Mouse (Mus musculus): Measurements from ENCODE around the gene Matn3. TPM values are rescaled to one million over a fixed set of nuclear protein-coding genes. Genes with fewer than 3 reads are reported as not detected.

The Matn3 gene
- 0.08 TPM in 2 replicates for polyA plus RNA-seq (2012; rRNA removed)

DNA sequence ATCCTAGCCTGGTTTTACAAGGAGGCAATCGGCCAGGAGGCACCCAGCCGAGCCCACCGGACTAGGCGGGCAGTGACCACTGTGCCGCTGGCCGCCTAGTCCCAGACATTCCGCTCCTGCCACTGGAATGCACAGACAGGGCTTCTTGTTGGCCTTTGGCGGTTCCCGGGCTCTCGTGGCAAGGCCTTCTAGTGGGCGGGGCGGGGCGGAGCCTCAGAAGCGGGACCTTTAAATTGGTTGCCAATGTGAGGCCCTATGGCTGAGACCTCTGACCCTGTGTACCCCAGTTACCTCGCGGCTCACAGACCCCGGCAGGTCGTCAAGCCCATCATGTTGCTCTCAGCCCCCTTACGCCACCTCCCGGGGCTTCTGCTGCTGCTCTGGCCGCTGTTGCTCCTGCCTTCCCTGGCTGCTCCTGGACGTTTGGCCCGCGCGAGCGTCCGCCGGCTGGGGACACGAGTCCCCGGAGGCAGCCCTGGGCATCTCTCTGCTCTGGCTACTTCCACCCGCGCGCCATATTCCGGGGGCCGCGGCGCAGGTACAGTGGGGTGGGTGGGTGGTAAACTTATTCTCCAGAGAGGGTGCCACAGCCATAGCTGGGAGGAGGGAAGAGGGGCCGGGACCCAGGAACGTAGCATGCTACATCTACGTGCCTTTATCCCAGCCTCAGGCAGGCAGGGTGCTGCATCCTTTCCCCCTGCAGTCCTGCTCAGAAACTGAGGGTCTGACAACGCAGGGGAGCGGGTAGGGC lies at the start of gene Matn3:
Gene Matn3 (plus strand): TSS at position 216 of the 751 bp plus-strand sequence.
- no peak for DNase-seq (ENCODE audit: extremely low spot score in 1 of 2, low spot score in 1 of 2)

DNA sequence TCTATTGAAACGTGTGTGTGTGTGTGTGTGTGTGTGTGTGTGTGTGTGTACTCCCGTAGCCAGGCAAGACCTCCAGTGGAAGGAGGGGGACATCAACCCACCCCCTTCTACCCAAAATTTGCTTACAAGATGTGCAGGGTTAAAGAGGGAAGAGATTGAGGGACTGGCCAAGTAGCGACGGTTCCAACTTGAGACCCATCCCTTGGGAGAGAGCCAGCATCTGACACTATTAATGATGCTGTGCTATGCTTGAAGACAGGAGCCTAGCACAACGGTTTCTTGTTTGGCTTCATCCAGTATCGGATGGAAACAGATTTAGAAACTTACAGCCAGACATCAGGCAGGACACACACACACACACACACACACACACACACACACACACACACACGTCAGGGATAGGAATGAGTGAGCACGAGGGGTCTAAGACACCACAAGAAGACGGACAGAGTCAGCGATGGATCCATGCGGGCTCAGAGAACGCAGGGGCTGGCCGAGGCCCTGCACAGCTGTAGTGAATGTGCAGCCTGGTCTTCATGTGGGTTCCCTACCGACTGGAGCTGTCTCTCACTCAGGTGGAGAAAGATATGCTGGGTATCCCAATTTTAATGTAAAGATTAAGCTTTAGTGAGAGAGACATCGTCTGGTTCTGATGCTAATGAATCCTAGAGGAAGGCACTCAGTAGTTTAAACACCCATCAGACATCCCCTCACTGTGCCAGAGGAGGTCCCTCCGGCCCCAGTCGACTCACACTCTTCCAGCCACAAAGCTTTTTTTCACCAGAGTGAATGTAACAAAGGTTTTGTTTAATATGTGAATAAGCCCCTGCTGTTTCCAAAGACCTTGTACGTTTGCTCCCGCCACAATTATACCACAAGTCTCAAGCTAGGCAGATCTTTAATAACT lies 48.6 kb upstream of the Matn3 start:
- DNase-seq (ENCODE audit: extremely low spot score in 1 of 2, low spot score in 1 of 2): no peak

DNA sequence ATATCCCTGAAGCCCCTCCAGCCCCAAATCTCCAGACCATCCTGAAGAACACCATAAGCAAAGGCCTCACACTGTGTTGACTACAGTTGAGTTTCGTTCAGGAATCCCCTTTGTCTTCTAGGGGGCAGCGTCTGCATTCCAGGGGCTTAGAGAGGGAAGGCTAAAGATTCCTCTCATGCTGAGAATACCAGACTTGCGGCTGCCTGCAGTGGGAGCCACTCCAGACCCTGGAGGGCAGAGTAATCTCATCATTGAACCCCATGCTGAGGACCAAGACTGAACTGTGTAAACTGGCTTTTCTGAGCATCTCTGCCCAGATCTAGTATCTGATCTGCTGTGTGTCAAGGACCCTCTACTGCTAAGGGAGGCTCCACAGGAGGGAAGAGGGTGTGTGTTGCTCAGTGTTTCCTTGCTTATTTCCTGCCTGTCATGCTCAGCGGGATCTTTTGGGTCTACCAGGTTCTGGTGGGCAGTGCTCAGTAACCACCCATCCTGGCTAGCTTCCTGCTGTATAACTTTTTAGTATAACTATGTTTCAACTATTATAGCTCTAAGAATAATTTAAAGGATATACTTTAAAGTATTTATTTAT lies 47.5 kb upstream of the Matn3 start:
- DNase-seq (ENCODE audit: extremely low spot score in 1 of 2, low spot score in 1 of 2): no peak

DNA sequence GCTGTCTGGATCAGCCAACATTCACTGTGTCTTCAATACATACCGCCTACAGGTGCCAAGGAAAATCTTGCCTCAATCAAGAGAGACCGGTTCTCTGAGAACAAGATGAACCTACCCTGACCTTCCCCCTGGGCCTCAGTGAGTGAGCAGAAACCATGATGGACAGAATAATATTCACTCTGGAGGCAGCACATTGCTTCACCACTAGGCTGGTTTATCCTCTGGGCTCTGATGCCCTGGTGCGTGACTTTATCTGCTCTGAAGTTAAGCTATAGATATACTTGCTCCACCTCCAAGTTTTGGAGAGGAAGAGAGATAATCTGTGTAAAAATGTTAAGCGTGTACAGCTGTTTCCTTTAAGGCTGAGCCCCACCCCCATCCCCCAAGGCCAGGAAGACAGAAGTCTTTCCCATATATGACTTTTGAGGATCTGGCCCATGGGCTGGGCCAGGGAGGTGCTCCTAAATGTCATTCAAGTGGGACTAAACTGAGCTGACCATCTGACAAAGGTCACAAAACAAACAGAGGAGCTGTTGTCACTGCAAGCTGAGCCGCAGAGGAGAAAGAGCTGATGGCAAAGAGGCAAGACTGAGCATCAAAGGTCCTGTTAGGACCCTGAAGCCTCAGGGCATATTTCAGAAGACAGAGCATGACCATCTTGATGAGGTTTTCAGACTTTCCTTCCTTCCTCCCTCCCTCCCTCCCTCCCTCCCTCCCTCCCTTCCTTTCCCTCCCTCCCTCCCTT lies 46.6 kb upstream of the Matn3 start:
- DNase-seq (ENCODE audit: extremely low spot score in 1 of 2, low spot score in 1 of 2): no peak

DNA sequence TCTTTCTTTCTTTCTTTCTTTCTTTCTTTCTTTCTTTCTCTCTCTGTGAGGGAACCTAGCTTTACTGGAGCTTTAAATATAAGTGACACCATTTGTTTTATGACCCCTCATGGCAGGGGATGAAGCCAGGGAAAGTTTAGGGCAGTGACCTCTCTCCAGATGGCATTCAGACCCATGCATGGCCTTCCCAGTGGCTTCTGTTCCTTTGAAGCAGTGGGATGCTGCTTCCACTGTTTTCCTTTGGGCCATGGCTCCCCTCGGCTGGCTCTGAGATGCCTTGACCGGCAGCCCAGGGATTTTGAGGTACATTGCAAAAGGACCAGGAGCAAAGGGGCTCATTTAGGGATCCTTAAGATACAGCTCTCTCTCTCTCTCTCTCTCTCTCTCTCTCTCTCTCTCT lies 45.8 kb upstream of the Matn3 start:
- no peak for DNase-seq (ENCODE audit: extremely low spot score in 1 of 2, low spot score in 1 of 2)

DNA sequence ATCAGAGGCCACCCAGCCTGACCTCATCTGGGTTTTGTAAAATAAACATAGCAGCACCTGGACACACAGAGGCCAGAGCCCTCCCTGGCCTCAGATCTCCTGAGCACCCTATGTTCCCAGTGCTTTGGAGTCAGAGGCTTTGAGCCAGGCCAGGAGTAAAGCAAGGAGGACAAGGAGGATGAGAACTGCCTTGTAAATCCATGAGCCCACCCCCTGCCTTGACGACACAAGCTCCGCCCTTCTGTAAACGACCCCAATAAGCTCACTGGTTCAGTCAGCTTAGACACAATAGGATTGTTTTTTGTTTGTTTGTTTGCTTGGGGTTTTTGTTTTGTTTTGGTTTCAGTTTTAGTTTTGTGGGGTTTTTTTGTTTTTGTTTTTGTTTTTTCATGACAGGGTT lies 45.2 kb upstream of the Matn3 start:
- no peak for DNase-seq (ENCODE audit: extremely low spot score in 1 of 2, low spot score in 1 of 2)

DNA sequence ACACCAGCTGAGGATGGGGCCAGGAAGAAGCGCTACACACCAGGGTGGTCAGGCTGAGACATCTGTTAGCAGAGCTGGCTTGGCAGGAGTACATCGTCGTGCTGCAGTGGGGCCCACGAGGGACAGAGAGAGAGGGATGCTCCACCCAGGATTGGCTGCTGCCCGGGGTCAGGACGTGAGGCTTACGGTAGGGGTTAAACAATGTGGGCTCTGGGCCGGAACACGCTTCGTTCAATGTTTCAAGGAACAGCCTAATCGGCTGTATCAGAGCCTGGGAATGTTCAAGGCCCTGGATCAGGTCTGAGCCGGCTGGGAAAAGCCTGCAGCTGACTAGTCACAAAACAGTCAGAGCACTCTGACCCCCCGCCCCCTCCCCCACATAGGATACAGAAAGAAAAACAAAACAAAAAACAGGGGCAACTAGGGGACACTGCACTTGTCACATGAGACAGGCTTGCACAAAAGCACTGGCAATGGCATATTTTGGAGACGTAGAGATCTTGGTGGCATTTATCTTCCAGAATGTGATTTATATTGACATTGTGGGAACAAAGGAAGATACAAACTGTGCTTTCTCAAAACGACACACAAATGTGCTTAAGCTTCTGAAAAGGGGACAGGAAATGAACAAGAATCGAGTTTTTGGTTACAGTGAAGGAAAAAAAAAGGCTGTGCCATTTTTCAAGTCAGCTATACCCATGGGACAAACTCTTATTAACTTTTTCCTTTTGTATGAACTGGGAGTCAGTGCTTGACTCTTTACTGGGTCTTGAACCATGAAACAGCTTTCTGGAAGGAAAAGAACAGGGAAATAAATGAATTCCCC lies 34.7 kb upstream of the Matn3 start:
- DNase-seq (ENCODE audit: extremely low spot score in 1 of 2, low spot score in 1 of 2): no peak

DNA sequence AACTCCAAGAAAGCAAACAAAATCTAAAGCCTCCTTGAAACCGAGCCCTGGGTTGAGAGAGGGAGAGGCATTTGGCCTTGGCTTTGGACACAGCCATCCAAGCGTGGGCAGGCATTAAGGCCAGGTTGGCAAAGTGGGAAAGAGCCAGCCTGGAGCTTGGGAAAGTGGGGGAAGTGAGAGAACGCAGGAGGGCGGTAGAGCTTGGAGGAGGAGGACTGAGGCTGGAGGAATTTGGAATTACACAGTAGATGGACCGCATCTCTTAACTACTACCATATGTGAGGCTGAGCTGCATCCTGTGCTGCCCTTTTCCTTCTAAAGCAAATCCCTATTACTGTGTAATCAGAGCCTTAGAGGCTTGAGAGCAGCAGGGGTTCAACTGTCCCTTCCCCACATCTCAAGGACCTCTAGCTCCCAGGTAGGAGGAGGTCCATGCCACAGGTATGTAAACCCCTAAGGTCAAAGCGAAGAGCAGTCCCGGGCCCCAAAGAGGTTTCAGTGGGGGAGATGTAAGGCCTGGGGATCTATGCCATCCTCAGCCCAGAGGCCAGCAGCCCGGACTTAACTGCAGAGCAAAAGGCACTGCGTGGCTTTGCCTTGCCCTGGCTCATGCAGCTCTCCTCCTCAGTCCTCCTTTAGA lies 33.9 kb upstream of the Matn3 start:
- no peak for DNase-seq (ENCODE audit: extremely low spot score in 1 of 2, low spot score in 1 of 2)

DNA sequence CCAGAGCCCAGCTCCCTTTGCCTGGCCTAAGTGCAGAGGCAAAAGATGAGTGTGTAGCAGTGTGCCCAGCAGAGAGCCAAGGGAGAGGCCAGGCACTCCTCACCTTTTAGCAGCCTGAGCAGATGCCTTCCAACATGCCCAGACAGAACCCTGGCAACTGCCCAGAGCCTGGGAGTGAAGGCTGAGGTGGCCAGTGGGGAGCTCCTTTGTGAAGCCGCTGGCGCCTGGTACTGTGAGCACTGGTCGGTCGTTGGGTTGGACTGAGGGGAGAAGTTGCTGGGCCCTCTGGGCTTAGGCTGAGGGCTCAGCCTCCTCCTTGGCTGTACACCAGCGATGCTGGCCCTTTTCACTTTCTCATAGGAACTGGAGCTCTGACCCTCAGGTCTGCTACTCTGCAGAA lies 31.4 kb upstream of the Matn3 start:
- DNase-seq (ENCODE audit: extremely low spot score in 1 of 2, low spot score in 1 of 2): no peak

DNA sequence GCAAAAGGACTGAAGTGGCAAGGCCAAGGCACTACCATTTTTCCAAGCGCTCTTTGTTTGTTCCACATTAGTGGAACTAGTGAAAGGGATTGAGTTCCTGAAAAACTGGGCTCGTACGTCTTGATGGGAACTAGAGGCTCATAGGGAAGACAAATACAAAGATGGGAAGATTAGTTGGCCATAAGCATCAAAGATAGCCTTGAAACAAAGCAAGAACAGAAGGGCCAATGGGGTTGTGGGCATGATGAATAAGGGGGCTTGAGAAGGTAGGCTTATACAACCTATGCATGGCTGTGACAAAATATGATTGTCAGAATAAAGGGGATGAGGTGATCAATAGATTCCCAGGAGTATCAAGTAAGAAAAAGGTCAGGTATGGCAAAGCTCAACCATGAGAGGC lies 28.5 kb upstream of the Matn3 start:
- no peak for DNase-seq (ENCODE audit: extremely low spot score in 1 of 2, low spot score in 1 of 2)

DNA sequence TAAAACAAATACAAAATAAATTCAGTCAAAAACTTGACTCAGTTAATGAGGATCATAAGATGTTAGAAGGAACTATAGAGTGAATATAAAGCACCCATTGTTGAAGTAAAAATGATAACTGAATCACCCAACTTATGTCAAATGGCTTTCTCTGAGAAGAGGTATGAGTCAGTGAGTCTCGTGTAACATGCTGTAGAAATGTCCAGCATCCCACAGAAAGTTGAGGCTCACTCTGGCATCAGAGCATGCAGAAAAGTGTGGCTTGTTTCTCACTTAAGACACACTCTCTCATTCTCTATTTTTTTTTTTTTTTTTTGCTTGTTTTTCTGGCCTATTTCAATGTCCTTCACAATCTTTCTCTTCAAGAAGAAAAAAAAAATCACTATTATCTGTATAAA lies 26.7 kb upstream of the Matn3 start:
- DNase-seq (ENCODE audit: extremely low spot score in 1 of 2, low spot score in 1 of 2): no peak

DNA sequence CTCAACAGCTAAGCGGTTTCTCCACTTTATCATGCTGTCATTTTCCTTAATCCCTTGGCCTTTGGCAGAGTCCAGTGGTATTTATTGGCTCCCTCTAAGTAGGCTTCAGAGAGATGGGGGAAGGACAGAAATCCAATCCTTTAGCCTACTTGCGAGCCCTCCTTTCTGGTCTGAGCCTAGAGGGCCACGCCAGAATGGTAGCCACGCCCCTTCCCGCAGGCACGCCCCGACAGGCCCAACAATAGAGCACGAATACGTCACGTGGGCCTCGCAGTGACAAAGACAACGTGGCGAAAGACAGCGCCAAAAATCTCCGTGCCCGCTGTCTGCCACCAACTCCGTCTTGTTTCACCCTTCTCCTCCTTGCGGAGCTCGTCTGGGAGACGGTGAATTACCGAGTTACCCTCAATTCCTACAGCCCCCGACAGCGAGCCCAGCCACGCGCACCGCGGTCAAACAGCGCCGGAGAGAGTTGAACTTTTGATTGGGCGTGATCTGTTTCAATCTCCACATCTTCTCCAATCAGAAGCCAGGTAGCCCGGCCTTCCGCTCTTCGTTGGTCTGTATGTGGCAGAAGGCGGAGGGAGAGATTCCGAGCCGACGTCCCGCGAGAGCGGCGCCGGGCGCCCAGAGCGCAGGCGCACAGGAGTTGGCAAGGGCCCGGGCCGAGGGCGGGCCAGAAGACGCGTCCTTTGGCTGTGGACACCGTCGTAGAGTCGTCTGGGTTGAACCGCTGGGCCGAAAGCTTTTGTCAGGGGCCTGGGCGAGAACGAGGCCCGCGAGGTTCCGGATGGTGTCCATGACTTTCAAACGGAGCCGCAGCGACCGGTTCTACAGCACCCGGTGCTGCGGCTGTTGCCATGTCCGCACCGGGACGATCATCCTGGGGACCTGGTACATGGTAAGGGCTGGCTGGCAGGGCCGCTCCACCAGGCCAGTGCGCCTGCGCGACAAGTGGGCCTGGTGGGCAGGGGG lies 26.0 kb upstream of the Matn3 start, which contains the start of gene Laptm4a:
Gene Laptm4a (plus strand): TSS at position 271 of the 975 bp plus-strand sequence.
- DNase-seq (ENCODE audit: extremely low spot score in 1 of 2, low spot score in 1 of 2): peak; percentile 97 to 98

DNA sequence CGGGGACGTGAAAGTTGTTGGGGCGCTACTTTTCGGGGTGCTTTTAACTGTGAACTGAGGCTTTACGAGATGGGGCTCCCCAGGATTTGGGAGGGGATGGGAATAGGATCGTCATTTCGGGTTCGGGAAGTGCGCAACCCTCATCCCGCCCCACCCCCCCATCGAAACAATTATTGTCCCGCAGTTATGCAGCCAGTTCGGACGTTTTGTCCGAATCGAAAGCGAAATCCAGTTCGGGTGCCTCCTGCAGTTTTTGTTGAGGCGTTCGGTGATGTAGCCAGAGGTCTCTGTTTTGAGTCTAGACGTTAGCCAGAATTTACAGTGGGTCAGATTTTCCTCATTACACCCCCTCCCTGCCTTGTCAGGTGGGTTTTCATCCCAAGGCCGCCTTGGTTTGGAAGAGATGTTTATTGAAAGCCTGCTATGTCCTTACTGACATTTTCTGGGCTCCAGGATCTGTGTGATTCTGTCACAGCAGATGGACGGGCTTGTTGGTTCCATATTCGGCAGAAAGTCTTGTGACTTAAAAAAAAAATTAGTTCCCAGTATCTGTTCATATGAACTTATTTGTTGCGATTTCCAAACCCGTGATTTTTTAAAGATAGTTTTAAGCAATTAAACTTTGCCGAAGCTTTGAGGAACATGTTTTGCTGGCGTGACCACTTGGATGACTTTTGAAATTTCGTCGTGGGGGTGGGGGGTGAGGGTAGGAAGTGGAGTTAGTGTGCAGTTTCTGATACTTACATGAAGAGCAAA lies 25.2 kb upstream of the Matn3 start:
- peak in 1 of 2 experiments; percentile 15 for DNase-seq (ENCODE audit: extremely low spot score in 1 of 2, low spot score in 1 of 2)

DNA sequence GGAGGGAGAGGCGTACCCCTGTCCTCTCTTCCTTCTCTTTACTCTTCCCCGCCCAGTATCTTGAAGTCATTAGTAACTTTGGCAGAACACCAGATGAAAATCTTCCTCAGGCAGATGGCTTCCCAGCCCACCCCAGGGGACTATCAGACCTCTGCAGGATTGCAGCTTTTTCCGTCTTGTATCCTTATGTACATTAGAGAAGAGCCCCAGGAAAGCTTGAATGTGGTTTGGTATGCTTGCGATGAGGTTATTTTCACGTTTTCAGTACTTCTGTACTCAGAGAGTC lies 24.7 kb upstream of the Matn3 start:
- peak in 1 of 2 experiments; percentile 31 for DNase-seq (ENCODE audit: extremely low spot score in 1 of 2, low spot score in 1 of 2)

DNA sequence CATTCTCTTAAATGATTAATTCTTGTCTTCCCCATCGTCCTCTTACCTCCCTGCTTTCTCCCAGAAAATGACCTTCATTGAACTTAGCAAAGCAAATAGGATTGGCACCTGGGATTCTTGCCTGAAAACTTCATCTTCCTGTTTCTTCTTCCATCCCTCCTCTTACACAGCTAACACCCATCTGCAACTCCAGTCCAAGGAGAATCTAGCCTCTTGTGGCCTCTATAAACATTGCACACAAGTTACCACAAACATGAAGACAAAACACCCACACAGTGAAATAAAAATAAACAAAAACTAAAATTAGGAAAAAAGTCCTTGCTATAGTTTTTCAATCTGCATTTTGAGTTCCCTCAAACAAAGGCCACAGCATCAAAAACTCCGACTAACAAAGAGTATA lies 24.1 kb upstream of the Matn3 start:
- DNase-seq (ENCODE audit: extremely low spot score in 1 of 2, low spot score in 1 of 2): no peak

DNA sequence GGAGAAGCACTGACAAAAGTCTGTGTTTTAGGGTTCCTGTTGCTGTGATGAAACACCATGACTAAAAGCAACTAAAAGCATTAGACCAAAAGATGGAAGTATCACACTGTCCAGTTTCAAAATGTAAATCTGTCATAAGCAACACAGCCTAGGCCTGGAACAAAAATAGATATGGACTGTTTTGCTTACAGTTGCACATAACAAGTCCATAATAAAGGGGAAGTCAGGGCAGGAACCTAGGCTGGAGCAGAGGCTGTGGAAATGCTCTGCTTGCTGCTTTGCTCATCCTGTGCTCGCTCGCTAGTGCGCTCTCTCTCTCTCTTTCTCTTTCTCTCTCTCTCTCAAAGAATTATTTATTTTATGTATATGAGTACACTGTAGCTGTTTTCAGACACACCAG lies 20.1 kb upstream of the Matn3 start:
- no peak for DNase-seq (ENCODE audit: extremely low spot score in 1 of 2, low spot score in 1 of 2)

DNA sequence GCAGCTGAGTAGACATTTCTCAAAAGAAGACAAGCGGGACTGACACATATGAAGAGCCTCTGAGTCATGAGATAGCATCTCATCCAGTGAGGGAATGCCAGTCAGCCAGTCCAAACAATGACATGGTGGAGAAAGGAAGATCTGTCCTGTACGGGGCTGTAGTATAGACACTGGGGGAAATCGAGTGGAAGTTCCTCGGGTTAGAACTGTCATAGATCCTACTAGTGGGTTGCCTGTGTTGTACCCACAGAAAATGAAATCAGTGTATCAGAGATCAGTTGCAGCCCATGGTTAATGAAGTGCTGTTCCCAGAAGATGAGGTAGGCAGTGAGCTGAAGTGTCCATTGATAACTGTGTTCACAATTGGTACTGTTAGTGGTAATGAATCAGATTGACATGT lies 19.0 kb upstream of the Matn3 start:
- no peak for DNase-seq (ENCODE audit: extremely low spot score in 1 of 2, low spot score in 1 of 2)

DNA sequence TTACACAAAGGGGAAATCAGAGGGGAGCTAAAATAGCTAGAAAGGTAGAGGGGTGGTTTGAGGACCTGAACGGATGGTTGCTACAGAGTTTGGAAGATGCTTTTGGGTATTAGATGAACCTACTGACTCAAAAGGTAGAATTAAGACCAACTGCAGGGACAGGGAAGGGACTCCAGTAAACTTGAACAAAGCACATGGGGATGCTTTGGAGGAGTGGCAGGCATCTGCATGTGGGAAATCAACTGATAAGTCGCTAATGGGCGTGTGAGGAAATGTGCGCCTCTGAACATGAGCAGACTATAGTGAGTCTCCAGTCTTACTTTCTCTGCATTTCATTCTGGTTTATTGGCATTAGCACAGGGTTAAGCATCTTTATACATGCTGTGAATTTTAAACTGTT lies 16.6 kb upstream of the Matn3 start:
- DNase-seq (ENCODE audit: extremely low spot score in 1 of 2, low spot score in 1 of 2): no peak

Measured in frontal cortex, adult 2 months (tissue).